Mouse (Mus musculus) neural tube, embryonic 14.5 days (tissue): ENCODE results near the gene Slc12a4. TPM values are rescaled to one million over a fixed set of nuclear protein-coding genes. Genes with fewer than 3 reads are reported as not detected.

Experiments
- microRNA-seq: library from miRNA; unstranded; fragments of <30 nt; microRNA quantifications from one replicate; pipeline ENCODE4, GENCODE M21; 2016
- polyA plus RNA-seq: library from polyadenylated mRNA; unstranded; fragments of >200 nt; fragmentation: Nextera tagmentation; extraction: Ambion mirVana; gene quantifications from 2 replicates; pipeline ENCODE4 v1.2.1, GENCODE M21; 2014

Slc12a4 gene
- polyA plus RNA-seq, 1 experiment from 2014 or later = 4.8 TPM

Small RNA genes lying within 50 kb of the gene (microRNA-seq; reads per million reads assigned to microRNA genes)
- not detected for gene Mir7074

Other genes with a start within 250 kb of the Slc12a4 start
- gene Gfod2, start 207.4 kb downstream of the Slc12a4 start, polyA plus RNA-seq = 52.9 and 67.9 TPM in 2 replicates
- gene Ranbp10, start 138.7 kb downstream of the Slc12a4 start, polyA plus RNA-seq = 13.6 and 14.7 TPM in 2 replicates
- gene Tsnaxip1, start 138.4 kb downstream of the Slc12a4 start, polyA plus RNA-seq = 0.26 and 0.28 TPM in 2 replicates
- 49.6 and 51.4 TPM in 2 replicates for gene Cenpt, start 112.8 kb downstream of the Slc12a4 start, polyA plus RNA-seq
- gene Thap11, start 111.0 kb downstream of the Slc12a4 start, polyA plus RNA-seq = 44.1 and 54.1 TPM in 2 replicates
- gene Nutf2, start 105.5 kb downstream of the Slc12a4 start, polyA plus RNA-seq = 141 and 176 TPM in 2 replicates
- 38.3 and 44.9 TPM in 2 replicates for gene Edc4, start 85.2 kb downstream of the Slc12a4 start, polyA plus RNA-seq
- 0.99 and 2.0 TPM in 2 replicates for gene Nrn1l, start 72.5 kb downstream of the Slc12a4 start, polyA plus RNA-seq
- gene Pskh1, start 65.7 kb downstream of the Slc12a4 start, polyA plus RNA-seq = 6.4 and 10.6 TPM in 2 replicates
- gene Ctrl, start 32.2 kb downstream of the Slc12a4 start, polyA plus RNA-seq = 3.2 and 3.8 TPM in 2 replicates
- gene Psmb10, start 27.7 kb downstream of the Slc12a4 start, polyA plus RNA-seq = 53.2 and 76.8 TPM in 2 replicates
- gene Lcat, start 22.7 kb downstream of the Slc12a4 start, polyA plus RNA-seq = 0.99 and 2.7 TPM in 2 replicates
- not detected in 2 replicates for gene Dpep3, start 13.3 kb upstream of the Slc12a4 start, polyA plus RNA-seq
- gene Dus2, start 25.2 kb upstream of the Slc12a4 start, polyA plus RNA-seq = 25.6 and 33.5 TPM in 2 replicates
- gene Dpep2nb, start 39.9 kb upstream of the Slc12a4 start, polyA plus RNA-seq = 0.31 TPM in 1 of 2 replicates, not detected in the other
- gene Ddx28, start 45.8 kb upstream of the Slc12a4 start, polyA plus RNA-seq = 22.4 and 23.9 TPM in 2 replicates
- 3.1 and 3.2 TPM in 2 replicates for gene Nfatc3, start 92.7 kb upstream of the Slc12a4 start, polyA plus RNA-seq
- gene Esrp2, start 170.9 kb upstream of the Slc12a4 start, polyA plus RNA-seq = not detected in 2 replicates
- gene Pla2g15, start 184.3 kb upstream of the Slc12a4 start, polyA plus RNA-seq = 5.1 and 14.6 TPM in 2 replicates
- 65.3 and 74.7 TPM in 2 replicates for gene Slc7a6, start 202.8 kb upstream of the Slc12a4 start, polyA plus RNA-seq
- gene Slc7a6os, start 244.8 kb upstream of the Slc12a4 start, polyA plus RNA-seq = 38.0 and 38.7 TPM in 2 replicates
- gene Prmt7, start 244.8 kb upstream of the Slc12a4 start, polyA plus RNA-seq = 65.7 and 67.8 TPM in 2 replicates